Mouse (Mus musculus): ENCODE measurements around the gene 9430007A20Rik.
"Not testable (repeated sequence)": the region's sequence is repeated elsewhere in the genome, so short reads cannot be mapped to it uniquely, and the experiment has no call there.

9430007A20Rik gene

GRCm38 (mm10) chr4:144519522-144519921 lies at the start of gene 9430007A20Rik:
9430007A20Rik (plus strand) TSS chr4:144519822.
- no peak for DNase-seq (ENCODE audit: low read depth)

GRCm38 (mm10) chr4:144493331-144493730 lies 26.3 kb upstream of the 9430007A20Rik start:
- DNase-seq (ENCODE audit: low read depth), result no peak

GRCm38 (mm10) chr4:144506518-144506917 lies 13.1 kb upstream of the 9430007A20Rik start:
- DNase-seq (ENCODE audit: low read depth), result peak; percentile 15

- no peak for DNase-seq (ENCODE audit: low read depth)
These were observed 25.1 kb downstream of the 9430007A20Rik start for GRCm38 (mm10) chr4:144544689-144545088.

- DNase-seq (ENCODE audit: low read depth), result not testable (repeated sequence)
These were observed 25.7 kb downstream of the 9430007A20Rik start for GRCm38 (mm10) chr4:144545339-144545738.

- DNase-seq (ENCODE audit: low read depth), result no peak
These were observed 31.5 kb downstream of the 9430007A20Rik start for GRCm38 (mm10) chr4:144551156-144551555.

- peak; percentile 38 for DNase-seq (ENCODE audit: low read depth)
These were observed 40.2 kb downstream of the 9430007A20Rik start for GRCm38 (mm10) chr4:144559792-144560191.

GRCm38 (mm10) chr4:144561205-144561604 lies 41.6 kb downstream of the 9430007A20Rik start:
- DNase-seq (ENCODE audit: low read depth), result no peak

- no peak for DNase-seq (ENCODE audit: low read depth)
These were observed 45.4 kb downstream of the 9430007A20Rik start, which contains the start of gene Gm13124 for GRCm38 (mm10) chr4:144565034-144565433. Gm13124 (minus strand) TSS chr4:144565134.

GRCm38 (mm10) chr4:144567752-144568151 lies 48.1 kb downstream of the 9430007A20Rik start:
- no peak for DNase-seq (ENCODE audit: low read depth)
